Mouse (Mus musculus): ENCODE results near the gene BC049715.
"Not testable (repeated sequence)": the region's sequence is repeated elsewhere in the genome, so short reads cannot be mapped to it uniquely, and the experiment has no call there.

BC049715 gene

DNA sequence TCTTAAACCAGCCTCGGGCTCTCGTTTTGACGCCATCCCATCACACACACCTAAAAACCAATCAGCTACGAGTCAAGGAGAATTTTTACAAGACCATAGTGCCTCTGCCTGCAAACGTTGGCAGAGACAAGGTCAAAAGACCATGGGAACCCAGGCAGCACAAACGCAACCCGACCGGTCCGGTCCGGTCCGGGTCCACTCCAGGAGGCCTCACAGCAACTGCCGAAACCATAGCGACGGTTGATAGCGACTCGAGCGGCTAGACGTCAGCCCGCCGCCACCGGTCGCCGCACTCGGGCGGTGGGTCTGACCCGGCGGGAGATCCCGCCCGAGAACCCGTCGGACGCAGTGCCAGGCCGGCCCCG lies at the start of gene BC049715:
TSS of gene BC049715 (plus strand) at position 111 of the 365 bp plus-strand sequence.
- DNase-seq = no peak

GRCm38 (mm10) chr6:136781377-136781986 lies 45.9 kb upstream of the BC049715 start, which contains the start of gene Gucy2c:
Gene Gucy2c (minus strand): TSS chr6:136781765.
- DNase-seq = no peak

DNA sequence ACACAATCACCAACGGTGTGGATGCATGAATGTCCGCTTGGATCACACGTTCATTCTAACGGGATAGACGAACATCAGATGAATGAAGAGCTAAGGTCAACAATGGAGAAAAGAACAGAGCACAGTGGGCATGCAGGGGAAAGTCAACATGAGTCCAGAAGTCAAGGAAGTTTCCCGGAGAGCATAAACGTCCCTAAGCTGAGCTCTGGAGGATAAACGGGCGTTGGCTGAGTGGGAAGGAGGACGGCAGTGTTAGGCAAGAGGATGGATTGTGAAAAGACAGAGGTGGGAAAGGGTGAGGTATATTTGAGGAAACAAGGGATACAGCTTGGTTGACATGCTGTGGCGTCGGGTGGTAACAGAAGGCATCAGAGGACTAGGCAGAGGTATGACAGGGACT lies 45.3 kb upstream of the BC049715 start:
- DNase-seq = no peak

GRCm38 (mm10) chr6:136782761-136783160 lies 44.7 kb upstream of the BC049715 start:
- peak; percentile 23 for DNase-seq

DNA sequence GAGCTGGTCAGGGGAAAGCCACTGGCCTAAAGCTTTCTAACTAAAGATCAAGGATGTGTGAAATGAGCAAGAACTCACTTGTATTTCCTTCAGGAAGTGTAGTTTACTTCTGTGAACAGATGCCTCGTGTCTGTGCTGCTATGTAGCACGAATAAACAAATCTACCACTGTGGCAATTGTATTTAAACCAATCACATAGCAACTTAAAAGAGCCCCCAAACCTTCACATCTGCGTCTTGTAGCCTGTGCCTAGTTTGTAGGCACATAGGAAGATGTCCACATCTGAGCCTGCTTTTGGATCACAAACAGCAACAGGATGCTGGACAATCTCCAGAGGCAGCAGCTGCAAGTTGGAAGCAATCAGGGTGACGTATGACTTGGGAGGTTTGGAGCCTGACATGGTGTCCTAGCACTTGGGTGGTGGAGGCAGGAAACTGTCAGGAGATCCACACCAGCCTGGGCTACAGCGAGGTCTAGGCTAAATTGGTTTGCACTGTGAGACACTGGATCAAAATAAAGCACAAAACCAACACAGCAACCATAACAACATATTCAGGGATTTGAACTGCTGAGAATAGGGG lies 37.9 kb upstream of the BC049715 start:
- DNase-seq = no peak

- DNase-seq = no peak
Measured at GRCm38 (mm10) chr6:136792884-136793758, 34.3 kb upstream of the BC049715 start.

GRCm38 (mm10) chr6:136793831-136794525 lies 33.4 kb upstream of the BC049715 start:
- DNase-seq = no peak

DNA sequence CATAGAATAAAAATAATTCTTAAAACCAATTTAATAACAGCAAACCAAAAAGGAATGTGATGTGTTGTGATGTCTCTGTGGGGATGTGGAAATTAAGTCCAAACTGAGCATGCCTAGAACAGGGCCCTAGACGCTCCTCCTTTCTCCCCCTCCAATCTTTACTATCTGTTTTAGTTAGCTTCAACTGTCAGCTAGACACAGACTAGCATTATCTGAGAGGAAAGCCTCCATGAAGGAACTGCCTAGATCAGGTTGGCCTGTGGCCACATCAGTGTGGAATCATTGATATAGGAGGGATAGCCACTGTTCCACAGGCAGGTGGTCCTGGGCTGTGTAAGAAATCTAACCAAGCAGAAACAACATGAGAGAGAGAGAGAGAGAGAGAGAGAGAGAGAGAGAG lies 32.3 kb upstream of the BC049715 start:
- no peak for DNase-seq

GRCm38 (mm10) chr6:136795850-136796249 lies 31.6 kb upstream of the BC049715 start:
- no peak for DNase-seq

DNA sequence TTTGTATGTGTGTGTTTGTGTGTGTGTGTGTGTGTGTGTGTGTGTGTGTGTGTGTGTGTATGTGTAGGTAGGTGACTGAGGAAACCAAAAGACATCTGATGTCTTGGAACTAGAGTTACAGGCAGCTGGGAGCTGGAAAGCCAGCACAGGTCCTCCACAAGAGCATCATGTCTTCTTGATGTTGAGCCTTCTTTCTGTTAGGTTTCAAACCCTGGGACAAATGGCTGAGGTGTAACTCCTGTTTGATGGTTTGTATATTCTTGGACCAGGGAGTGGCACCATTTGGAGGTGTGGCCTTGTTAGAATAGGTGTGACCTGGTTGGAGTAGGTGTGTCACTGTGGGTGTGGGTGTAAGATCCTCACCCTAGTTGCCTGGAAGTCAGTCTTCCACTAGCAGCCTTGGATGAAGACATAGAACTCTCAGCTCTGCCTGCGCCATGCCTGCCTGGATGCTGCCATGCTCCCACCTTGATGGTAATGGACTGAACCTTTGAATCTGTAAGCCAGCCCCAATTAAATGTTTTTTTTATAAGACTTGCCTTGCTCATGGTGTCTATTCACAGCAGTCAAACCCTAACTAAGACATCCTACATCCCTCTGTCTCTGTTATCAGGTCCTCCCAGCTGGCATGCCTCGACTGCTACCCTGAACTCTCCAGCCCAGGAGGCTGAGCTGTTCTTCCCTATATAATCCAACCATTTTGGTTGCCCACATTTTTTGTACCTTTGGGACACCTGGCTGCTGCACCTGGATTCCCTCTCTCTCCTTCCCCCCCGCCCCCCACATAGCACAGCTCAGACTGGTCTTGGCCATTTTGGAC lies 29.3 kb upstream of the BC049715 start:
- DNase-seq = not testable (repeated sequence)

- DNase-seq = no peak
Measured at GRCm38 (mm10) chr6:136800710-136801109, 26.7 kb upstream of the BC049715 start.

DNA sequence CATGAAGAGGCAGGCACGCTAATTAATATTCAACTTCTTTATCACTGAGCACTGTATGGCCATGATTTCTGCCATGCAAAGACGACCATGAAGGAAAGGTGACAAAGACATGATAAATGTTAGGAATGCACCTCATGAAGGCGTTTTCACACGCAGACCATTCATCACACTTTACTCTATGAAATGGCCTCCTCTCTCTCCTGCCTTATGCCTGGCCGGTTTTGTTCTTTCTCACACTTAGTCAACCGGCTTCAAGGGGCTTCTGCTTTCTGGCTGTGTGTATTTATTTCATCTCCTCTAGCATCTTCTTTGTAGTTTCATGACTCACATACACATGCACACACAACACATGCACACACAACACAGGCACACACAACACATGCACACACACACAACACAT lies 26.2 kb upstream of the BC049715 start:
- no peak for DNase-seq

DNA sequence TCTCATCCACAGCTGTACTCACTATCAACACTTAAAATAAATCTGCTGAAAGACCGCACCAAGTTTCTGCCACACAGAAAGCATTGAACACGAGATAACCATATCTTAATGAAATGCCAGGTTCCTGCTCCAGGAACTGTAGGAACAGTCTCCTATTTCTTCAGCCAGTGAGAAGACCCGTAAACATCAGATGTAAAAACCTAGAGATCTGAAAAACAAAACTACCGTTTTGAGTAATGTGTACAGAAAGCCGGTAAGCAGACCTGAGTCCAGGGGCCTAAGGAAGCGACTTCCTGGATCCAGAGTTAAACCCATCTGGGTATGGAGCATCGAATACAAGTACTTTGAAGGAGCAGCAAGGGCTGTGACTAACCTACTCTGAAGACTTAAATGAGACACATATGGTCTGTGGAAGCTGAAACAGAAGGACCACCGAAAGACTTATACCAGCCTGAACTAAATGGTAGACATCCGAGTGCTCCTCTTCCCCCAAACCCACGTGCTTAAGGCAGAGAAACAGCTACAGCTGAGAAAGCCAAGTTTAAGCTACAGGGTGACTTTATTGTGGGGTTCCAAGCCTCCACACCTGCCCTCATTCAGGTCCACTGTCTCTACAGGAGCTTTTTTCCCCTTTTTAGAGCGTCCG lies 24.2 kb upstream of the BC049715 start:
- DNase-seq = no peak

GRCm38 (mm10) chr6:136803739-136804633 lies 23.4 kb upstream of the BC049715 start, which contains the start of gene Hist4h4:
Gene Hist4h4 (minus strand): TSS chr6:136804415.
- peak; percentile 91 for DNase-seq

- DNase-seq = no peak
Measured at GRCm38 (mm10) chr6:136804705-136805408, 22.6 kb upstream of the BC049715 start.

DNA sequence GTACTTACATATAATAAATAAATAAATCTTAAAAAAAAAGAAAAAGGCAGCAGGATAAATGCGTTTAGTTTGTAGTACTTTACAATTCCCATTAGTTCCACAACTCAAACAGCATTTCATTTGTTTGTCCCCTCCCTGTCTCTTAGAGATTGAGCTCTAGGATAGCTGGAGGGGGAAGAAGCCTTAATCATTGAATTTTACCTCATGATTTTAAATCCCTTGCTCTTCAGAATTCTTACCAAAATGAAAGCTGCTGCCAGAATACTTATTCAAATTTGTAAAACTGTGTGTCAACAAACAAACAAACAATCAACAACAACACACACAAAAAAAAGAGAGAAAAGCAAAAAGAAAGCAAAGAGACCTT lies 22.0 kb upstream of the BC049715 start:
- no peak for DNase-seq

- DNase-seq = no peak
Measured at GRCm38 (mm10) chr6:136806819-136807218, 20.6 kb upstream of the BC049715 start.

DNA sequence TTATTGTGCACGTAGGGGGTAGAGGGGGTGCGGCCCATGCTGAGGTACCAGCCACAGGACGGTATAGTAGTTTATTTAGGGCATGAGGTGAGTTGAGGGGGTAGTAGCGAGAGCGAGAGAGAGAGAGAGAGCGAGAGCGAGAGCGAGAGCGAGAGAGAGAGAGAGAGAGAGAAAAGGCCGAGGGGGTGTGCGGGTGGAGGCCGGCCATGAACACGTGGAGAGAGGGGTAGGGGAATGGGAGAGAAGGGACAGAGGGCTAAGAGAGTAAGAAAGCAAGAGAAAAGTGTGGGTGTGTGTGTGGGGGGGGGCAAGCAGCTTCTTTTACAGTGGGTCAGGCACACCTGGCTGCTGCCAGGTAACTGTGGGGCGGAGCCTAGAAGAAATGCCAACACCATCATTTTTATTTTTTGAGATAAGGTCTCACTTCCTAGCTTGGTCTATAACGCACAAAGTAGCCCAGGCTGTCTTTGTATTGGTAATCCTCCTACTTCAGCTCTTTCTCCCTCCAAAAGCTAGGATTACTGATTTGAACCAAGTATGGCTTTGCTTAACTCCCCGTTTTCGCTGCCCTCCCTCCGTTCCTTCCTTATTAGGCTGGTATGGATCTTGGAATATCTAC lies 19.9 kb upstream of the BC049715 start:
- DNase-seq = no peak

- peak; percentile 96 for DNase-seq
Measured at GRCm38 (mm10) chr6:136808014-136808417, 19.4 kb upstream of the BC049715 start, which contains the start of gene H2afj. Gene H2afj (plus strand): TSS chr6:136808244.
